Mouse (Mus musculus): ENCODE measurements around the gene Rasa4. TPM values are rescaled to one million over a fixed set of nuclear protein-coding genes. Genes with fewer than 3 reads are reported as not detected.
A peak's percentile ranks its signal among the peaks of the same experiment; 100 is the strongest.

Gene Rasa4
- total and polyA plus RNA-seq, 3 experiments = 3.8 to 8.1 (median 4.7) TPM

- Histone ChIP-seq H3K9ac (ENCODE audit: low read depth, low read length) (peak within 1 kb of the TSS; percentile 87), H3K4me3 (peak within 1 kb of the TSS; percentile 97), H3K4me1 (ENCODE audit: control insufficient read depth, insufficient read depth, low read length) (peaks cover 2% of the 10 kb centered on the region; the same call in 1 of the 2 replicates), H3K27ac (peak within 1 kb of the TSS; percentile 87), H3K27me3 (ENCODE audit: control insufficient read depth, insufficient read depth, low read length) (no peaks in the 10 kb centered on the region), H3K79me2 (replicated peaks; ENCODE audit: control insufficient read depth, insufficient read depth, low read length) (no peaks in the 10 kb centered on the region), H3K36me3 (ENCODE audit: control insufficient read depth, insufficient read depth, low read length) (no peaks in the 10 kb centered on the region; the same call in 1 of the 2 replicates)
- peak; percentile 91 for TF ChIP-seq CTCF (IDR thresholded peaks at IDR 0.05)
- TF ChIP-seq EP300 (IDR thresholded peaks at IDR 0.05; ENCODE audit: insufficient read depth, low read depth, low read length) = peak; percentile 39; the same call in 1 of the 2 replicates
- peak; percentile 74 for TF ChIP-seq POLR2A (IDR thresholded peaks at IDR 0.05; ENCODE audit: insufficient read depth, low read depth, low read length)
- DNase-seq = peak; percentile 96 to 97
- under 1% methylated on average over 60 of the region's 60 CpGs for whole genome bisulfite sequencing
- intact Hi-C loops (cut with DNase I) = loop anchor here (1.0 to 5.0 kb wide), 4 partner anchors 19 to 153 kb away; partner anchors contain the start of genes Orai2, Polr2j and Zp3
These were observed 52.0 kb downstream of the Rasa4 start, which contains the start of the genes Lrwd1 and Alkbh4 for GRCm38 (mm10) chr5:136135571-136136291. Gene Lrwd1, minus strand, starts transcription at chr5:136136074. Gene Alkbh4, plus strand, starts transcription at chr5:136136146.

GRCm38 (mm10) chr5:136136292-136136990 lies 52.7 kb downstream of the Rasa4 start:
- 4% methylated on average over 20 of the region's 20 CpGs for WGBS
- Histone ChIP-seq H3K9ac (ENCODE audit: low read depth, low read length) (peak overlapping the region; percentile 83), H3K79me2 (replicated peaks; ENCODE audit: control insufficient read depth, insufficient read depth, low read length) (no peaks in the 10 kb centered on the region), H3K4me1 (ENCODE audit: control insufficient read depth, insufficient read depth, low read length) (peaks cover 2% of the 10 kb centered on the region; the same call in 1 of the 2 replicates), H3K27ac (peak overlapping the region; percentile 87), H3K4me3 (peak overlapping the region; percentile 97), H3K36me3 (ENCODE audit: control insufficient read depth, insufficient read depth, low read length) (no peaks in the 10 kb centered on the region; the same call in 1 of the 2 replicates), H3K27me3 (ENCODE audit: control insufficient read depth, insufficient read depth, low read length) (no peaks in the 10 kb centered on the region)
- DNase-seq = no peak
- intact Hi-C loops (cut with DNase I) = loop anchor here (1.0 to 5.0 kb wide), 3 partner anchors 20 to 154 kb away; partner anchors contain the start of genes Orai2, Polr2j and Zp3
- TF ChIP-seq CTCF (IDR thresholded peaks at IDR 0.05) (no peak), POLR2A (IDR thresholded peaks at IDR 0.05; ENCODE audit: insufficient read depth, low read depth, low read length) (no peak), EP300 (IDR thresholded peaks at IDR 0.05; ENCODE audit: insufficient read depth, low read depth, low read length) (no peak)

- Histone ChIP-seq H3K79me2 (replicated peaks; ENCODE audit: control insufficient read depth, insufficient read depth, low read length) (no peaks in the 10 kb centered on the region), H3K27me3 (ENCODE audit: control insufficient read depth, insufficient read depth, low read length) (no peaks in the 10 kb centered on the region), H3K27ac (no peak overlapping the region), H3K4me1 (ENCODE audit: control insufficient read depth, insufficient read depth, low read length) (peaks cover 2% of the 10 kb centered on the region; the same call in 1 of the 2 replicates), H3K36me3 (ENCODE audit: control insufficient read depth, insufficient read depth, low read length) (no peaks in the 10 kb centered on the region; the same call in 1 of the 2 replicates), H3K4me3 (no peak overlapping the region), H3K9ac (ENCODE audit: low read depth, low read length) (no peak overlapping the region)
- DNase-seq = peak in 1 of 2 experiments; percentile 61
- 77% methylated on average over 13 of the region's 13 CpGs for WGBS
- TF ChIP-seq POLR2A (IDR thresholded peaks at IDR 0.05; ENCODE audit: insufficient read depth, low read depth, low read length) (no peak), CTCF (IDR thresholded peaks at IDR 0.05) (peak; percentile 73)
- intact Hi-C loops (cut with DNase I) = loop anchor here (1.0 to 5.0 kb wide), 3 partner anchors 33 to 155 kb away; partner anchors contain the start of genes Orai2 and Zp3
These were observed 54.0 kb downstream of the Rasa4 start for GRCm38 (mm10) chr5:136137658-136138274.

GRCm38 (mm10) chr5:136139393-136139792 lies 55.7 kb downstream of the Rasa4 start:
- intact Hi-C loops (cut with DNase I) = loop anchor here (5.0 kb wide), 1 partner anchor 157 kb away; the partner anchor contains the start of gene Zp3
- DNase-seq = no peak
- H3K79me2 ChIP-seq (replicated peaks; ENCODE audit: control insufficient read depth, insufficient read depth, low read length) = no peaks in the 10 kb centered on the region
- no peaks in the 10 kb centered on the region; the same call in 1 of the 2 replicates for H3K36me3 ChIP-seq (ENCODE audit: control insufficient read depth, insufficient read depth, low read length)
- no peak overlapping the region for H3K4me3 ChIP-seq
- 82% methylated on average over 13 of the region's 13 CpGs for WGBS
- H3K9ac ChIP-seq (ENCODE audit: low read depth, low read length) = no peak overlapping the region
- H3K27me3 ChIP-seq (ENCODE audit: control insufficient read depth, insufficient read depth, low read length) = no peaks in the 10 kb centered on the region
- TF ChIP-seq POLR2A (IDR thresholded peaks at IDR 0.05; ENCODE audit: insufficient read depth, low read depth, low read length) (no peak), EP300 (IDR thresholded peaks at IDR 0.05; ENCODE audit: insufficient read depth, low read depth, low read length) (no peak), CTCF (IDR thresholded peaks at IDR 0.05) (no peak)
- H3K27ac ChIP-seq = no peak overlapping the region
- H3K4me1 ChIP-seq (ENCODE audit: control insufficient read depth, insufficient read depth, low read length) = peaks cover 2% of the 10 kb centered on the region; the same call in 1 of the 2 replicates

- Histone ChIP-seq H3K79me2 (replicated peaks; ENCODE audit: control insufficient read depth, insufficient read depth, low read length) (no peaks in the 10 kb centered on the region), H3K27me3 (ENCODE audit: control insufficient read depth, insufficient read depth, low read length) (no peaks in the 10 kb centered on the region), H3K27ac (no peak overlapping the region), H3K9ac (ENCODE audit: low read depth, low read length) (no peak overlapping the region), H3K36me3 (ENCODE audit: control insufficient read depth, insufficient read depth, low read length) (no peaks in the 10 kb centered on the region; the same call in 1 of the 2 replicates), H3K4me3 (no peak overlapping the region), H3K4me1 (ENCODE audit: control insufficient read depth, insufficient read depth, low read length) (no peaks in the 10 kb centered on the region)
- WGBS = 79% methylated on average over 10 of the region's 10 CpGs
- intact Hi-C loops (cut with DNase I) = no loop called here
- DNase-seq = peak in 1 of 2 experiments; percentile 37
- TF ChIP-seq EP300 (IDR thresholded peaks at IDR 0.05; ENCODE audit: insufficient read depth, low read depth, low read length) = no peak
- TF ChIP-seq POLR2A (IDR thresholded peaks at IDR 0.05; ENCODE audit: insufficient read depth, low read depth, low read length) = no peak
- TF ChIP-seq CTCF (IDR thresholded peaks at IDR 0.05) = no peak
These were observed 56.4 kb downstream of the Rasa4 start for GRCm38 (mm10) chr5:136140057-136140482.

Measured in heart, adult 2 months (tissue).